Mouse (Mus musculus) T-helper 2 cell (primary cell): ENCODE measurements around the gene Rora.

ENCODE experiments used
- in situ Hi-C: fragments of 300-600 bp; cut with MboI, MseI; formaldehyde crosslinking; loops from one replicate; pipeline ENCODE4 v1.15.1; 2025; ENCODE audit warnings: high pct_unique_total_duplicates

Rora gene

DNA sequence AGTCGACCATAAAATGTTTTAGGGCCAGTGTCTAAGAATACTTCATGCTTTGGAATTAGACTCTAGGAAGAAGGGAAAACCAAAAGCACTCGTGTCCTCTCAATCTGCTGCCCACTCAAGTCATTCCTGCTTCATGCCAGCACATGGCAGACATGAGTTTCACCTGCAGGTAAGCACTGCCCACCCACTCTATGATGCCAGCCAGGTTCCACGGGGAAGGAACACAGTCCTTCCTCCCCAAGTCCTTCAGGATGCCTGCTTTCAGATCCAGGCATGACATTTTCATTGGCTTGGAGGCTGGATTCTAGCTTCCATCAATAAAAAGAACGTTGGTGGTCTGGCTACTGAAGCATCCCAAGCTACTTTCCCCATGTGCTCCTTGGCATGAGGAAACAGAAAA, 166.4 kb downstream of the Rora start:
- in situ Hi-C loops = no loop called here

DNA sequence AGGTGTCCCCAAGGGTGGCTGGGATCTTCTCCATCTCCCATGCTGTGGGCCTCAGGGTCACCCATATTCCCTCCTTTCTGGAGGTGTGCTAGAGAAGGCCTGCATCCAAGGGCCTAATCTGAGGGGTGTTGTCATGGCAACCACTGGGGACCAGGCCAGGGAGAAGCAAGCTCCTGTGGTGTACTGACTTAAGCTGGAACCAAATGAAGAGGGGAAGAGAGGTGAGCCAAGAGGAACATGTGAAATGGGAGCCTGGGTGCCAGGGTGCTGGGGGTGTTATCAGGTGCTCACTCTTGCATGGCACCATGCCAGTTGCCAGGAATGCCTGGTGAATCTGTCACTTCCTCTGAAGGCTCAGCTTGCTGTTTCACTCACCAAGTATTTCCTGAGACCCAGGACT, 166.9 kb downstream of the Rora start:
- in situ Hi-C loops = no loop called here

DNA sequence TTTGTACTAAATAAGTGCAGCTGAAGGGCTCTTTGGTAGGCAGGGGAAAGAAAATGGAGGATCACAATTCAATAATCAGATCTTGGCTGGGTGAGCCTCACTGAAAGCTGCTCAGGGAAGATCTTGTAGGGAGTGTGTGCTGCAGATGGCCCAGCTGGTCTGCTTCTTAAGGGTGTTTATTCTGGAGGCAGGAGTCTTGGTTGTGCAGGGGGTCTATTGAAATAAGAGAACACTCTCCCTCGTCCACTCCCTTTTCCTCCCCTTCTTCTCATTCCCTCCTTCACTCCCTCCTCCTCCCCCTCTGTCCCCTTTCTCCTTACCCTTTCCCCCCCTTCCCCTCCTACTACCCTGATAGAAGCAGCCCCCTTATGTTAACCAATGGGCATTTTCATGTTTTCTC, 167.8 kb downstream of the Rora start:
- in situ Hi-C loops = no loop called here

DNA sequence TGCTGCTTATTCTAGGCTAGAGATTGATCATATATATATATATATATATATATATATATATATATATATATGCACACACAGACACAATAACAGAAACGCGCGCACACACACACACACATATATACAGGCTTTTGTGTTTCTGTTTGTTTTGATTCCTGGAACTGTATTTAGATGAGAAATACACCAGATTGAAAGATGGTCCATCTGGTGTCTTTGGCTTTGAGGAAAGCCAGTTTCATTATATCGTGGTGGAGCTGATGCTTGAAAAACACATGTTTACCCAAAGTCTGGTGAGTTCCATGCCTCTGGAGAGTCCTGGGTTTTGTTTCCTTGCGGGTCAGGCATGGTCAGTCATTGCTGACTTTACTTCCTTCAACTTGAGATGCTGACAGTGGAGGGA, 169.7 kb downstream of the Rora start:
- in situ Hi-C loops = no loop called here

DNA sequence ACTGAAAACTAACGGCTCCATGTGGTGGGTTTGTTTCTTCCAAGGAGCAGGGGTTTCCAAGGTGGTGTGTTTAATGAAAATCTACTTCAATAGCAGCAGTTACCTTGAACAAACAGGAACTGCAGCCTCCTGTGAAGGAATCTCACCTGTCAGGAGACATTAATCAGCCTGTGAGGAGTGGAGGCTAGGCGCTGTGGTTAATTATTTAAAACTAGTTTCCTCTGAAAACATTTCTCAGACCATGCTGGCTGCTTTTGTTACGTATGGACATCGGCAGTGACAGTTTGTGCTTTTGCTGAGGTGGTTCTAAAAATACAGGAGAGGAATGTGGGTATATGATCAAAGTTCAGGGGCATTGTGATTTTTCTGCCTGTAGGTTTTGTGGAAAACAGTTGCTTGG, 171.5 kb downstream of the Rora start:
- in situ Hi-C loops = no loop called here

DNA sequence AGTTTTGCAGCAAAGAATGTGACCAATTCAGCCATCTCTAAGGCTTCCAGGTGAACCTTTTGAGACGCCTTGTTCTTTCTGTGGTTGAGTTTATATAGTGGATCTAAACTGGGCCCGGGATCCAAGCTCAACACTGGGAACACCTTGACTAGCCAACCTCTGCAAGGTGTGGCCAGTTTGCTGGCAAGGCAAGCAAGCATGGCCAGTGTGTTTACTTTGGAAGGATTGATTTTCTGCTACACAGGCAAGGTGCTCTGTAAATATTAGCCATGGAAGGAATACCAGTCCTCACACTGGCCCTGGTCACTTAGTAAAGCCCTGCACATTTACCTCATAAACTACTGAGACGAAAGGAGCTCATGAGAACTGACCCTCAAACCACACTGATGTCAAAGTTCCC, 172.3 kb downstream of the Rora start:
- in situ Hi-C loops = no loop called here

DNA sequence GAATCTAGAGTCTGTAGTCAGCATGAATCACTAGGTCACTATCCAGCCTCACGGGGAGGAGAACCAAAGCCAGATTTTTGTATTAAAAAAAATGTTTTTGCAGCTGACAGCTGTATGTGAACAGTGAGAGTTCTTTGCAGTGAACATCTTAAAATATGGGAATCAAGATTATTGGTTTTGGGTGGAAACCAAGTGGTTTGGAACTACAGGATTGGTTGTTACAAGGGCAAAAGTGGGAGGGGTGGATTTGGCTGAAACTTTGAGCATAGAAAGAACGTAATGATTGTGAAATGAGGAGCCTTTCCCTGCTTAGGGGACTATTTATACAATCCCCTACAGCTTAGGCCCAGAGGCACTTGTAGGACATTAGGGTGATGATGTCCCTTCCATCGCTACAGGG, 173.9 kb downstream of the Rora start:
- in situ Hi-C loops = no loop called here

DNA sequence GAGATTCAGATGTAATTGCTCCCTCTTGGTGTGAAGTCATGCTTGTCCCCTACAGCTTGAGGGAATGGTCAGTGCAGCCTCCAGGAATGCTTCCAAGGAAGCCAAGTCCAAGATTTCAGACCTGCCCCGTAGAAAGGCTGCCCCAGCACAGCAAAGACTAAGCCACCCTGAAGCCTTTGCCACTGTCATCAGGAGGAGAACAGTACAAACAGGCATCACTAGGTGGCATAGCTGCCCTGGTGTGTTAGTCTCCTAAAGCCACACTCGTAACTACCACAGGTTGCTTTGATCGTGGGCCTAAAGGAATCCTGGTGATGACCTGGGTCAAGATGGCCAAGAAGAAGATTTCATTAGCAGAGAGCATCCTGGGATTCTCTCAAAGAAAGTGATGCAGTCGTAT, 176.3 kb downstream of the Rora start:
- in situ Hi-C loops = no loop called here

DNA sequence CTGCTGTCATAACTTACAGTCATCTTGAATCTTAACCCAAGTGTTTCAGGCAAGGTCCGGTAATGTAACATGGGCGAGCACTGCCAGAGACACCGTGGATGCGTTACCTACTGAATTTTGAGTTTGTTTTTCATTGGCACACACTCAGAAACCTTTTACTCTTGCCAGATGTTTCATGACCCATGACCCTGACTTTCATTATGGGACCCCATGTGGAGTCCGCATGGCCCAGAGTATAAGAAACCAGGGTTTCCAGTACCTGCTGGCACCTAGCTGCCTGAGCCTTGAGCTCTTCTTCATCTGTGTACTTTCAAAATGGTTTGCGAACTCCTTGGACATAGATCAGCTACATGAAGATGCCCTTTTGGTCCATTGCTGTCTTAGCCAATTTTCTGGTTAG, 179.7 kb downstream of the Rora start:
- in situ Hi-C loops = no loop called here

DNA sequence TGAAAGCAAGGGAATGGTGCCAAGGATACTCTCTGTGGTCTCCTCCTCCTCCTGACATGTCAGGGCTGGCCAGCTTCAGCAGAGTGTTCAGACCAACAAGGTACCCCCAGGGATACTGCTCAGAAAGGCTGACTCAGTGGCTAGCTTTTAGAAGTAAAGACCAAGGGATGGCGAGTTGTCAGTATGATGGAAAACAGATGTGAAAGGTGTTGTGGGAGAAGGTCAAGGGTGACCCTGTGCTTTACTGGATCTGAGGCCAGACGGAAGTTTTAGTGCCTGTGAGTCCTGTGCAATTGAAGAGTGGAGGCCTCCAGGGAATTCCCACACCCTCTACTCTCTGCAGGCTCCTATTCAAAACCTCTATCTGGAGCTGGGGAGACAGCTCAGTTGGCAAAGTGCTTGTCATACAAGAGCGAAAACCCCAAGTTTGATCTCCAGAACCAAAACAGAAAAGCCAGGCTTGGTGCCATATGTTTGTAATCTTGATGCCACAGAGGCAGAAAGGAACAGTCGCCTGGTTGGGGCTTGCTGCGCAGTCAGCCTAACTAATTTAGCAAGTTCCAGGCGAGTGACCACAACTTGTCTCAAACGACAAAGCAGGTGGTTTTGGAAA, 181.6 kb downstream of the Rora start:
- in situ Hi-C loops = no loop called here

DNA sequence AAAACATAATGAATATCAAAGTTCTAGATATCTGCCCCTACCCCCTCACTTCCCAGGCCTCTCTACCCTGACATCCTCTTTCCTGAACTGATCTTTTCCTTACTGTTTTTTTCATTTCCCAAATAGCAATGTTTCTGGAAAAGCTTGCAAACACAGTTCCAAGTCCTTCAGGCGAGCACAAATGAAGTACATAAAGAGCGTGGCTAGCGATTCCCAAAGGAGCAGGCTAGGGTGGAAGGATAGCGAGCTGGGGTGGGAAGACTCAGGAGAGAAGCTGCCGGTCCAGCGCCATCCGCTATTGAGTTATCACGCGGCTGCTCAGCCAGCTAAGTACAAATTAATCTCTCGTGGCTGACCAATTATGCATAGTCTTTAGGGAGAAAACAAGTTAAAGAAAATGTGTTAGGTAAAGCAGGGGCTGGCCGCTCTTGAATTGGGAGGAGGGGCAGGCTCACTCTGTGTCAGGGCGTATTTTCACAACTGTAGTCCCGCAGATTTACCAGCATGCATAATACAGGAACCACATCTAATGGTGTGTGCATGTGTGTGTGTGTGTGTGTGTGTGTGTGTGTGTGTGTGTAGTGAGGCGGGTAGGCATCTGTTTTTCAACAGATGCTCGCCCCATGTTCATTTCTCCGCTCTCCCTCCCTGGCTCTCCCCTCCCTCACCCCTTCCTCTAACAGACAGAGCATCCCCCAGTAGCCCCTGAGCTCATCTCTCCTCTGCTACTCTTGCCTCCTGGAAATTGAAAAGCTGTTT, 188.7 kb downstream of the Rora start:
- in situ Hi-C loops = no loop called here

DNA sequence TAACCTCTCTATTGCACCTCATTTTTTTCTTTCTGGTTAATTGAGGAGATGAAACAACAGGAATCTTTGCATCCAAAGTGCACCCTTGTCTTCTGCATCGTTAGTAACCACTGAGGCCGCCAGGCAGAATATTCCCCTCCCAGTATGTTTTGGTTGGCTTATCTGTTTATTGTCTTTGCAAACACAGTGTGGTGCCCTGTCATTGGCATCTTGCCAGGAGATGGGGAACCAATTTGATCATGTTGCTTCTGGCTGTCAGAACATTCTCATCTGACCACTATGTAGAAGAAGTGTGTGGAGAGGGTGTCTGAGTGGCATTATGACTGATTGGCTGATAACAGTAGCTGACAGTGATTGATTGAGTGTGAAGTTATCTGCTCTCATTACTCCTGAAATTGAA, 192.0 kb downstream of the Rora start:
- in situ Hi-C loops = no loop called here

DNA sequence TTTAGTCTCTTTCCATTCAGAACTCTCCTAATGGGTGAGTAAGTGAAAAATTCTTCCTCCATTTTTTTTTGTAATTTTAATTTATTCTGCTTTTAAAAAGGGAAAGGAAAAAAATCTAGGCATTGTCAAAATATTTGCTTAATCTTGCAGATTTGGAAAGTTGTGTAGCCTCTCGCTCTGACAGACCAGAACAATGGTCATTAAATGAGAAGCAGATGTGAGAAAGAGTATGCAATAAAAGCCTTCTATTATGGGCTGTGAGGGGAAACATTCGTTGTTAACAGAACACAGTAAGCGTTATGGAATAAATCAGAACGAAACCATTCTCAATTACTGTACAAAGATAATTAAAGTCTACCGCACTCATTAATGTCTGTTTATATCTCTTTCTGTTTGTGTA, 196.7 kb downstream of the Rora start:
- in situ Hi-C loops = no loop called here

DNA sequence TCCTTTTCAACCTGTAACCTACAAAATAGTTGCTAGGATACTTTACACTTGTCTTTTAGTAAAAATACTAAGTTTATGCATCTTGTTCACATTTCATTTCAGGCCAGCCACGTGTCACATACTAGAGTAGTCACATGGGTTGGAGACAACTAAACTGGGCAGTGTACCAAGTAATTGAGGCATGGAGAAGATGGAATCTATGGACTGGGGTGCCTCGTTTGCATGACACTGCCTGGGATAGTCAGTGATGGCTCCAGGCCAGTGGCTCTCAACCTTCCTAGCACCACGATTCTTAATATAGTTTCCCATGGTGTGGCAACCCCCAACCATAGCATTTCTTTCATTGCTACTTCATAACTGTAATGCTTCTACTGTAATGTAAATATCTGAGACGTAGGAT, 198.6 kb downstream of the Rora start:
- in situ Hi-C loops = no loop called here

DNA sequence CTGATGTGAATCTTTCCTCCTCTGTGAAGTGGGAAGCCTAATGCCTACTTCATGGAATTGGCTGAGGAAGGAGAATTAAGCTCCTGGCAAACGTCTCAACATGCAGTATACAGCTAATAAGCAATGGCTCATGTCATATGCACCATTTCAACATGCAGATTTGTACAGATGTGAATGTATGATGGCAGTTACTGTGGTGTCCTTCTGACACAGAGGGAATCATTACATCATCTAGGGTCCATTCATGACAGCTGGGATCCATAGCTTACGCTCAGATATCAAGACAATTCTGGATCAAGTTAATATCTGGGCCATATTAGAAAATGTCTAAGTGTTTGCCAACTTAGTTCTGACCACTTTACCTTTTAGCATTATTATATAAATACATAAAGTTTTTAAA, 199.3 kb downstream of the Rora start:
- in situ Hi-C loops = no loop called here

DNA sequence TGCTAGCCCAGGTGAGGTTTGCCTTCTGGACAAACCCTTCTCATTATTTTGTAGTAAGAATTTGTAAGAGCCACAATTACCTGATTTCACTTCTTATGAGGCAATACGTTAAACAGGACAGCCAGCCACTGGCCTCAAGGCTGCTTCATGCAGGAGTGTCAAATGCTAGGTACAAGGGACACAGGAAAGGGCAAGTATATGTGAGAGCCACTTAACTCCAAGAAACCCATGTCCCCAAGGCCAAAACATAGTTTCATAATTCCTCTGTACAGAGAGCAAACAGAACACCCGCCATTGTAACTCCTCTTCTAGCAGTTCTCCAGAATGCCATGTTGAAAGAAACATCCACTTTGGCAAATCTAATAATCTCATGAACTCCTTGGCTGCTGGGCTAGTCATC, 205.9 kb downstream of the Rora start:
- in situ Hi-C loops = no loop called here

DNA sequence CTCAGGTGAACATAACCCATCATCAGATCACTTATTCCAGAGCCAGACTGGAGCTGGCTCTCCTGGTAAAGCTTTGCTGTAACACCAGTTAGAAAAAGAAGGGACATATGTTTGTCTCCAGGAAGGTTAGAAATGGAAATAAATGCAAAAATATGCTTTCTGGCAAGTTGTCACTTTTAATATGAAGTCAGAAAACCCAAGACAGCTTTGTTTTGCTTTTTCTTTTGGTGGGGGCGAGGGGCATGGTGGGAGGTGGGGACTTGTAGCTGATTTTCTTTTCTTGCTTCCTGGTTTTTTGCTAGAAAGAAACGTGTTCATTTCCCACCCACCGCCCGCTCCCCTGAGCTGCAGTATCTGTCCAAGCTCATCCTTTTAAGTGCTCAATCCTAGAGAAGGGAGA, 212.7 kb downstream of the Rora start:
- in situ Hi-C loops = no loop called here

DNA sequence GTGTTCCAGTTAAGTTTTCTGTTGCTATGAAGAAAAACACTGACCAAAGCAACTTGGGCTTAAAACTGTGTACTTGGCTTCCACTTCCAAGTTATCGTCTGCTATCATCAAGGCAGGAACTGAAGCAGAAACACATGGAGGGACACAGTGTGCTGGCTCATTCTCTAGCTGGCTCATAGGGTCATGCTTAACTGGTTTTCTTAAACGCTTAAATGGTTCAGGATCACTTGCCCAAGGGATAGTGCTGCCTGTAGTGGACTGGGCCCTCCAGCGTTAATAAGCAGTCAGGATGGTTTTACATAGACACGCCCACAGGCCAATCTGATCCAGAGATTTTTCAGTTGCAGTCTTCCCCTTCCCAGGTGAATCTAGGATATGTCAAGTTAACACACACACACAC, 220.3 kb downstream of the Rora start:
- in situ Hi-C loops = no loop called here

DNA sequence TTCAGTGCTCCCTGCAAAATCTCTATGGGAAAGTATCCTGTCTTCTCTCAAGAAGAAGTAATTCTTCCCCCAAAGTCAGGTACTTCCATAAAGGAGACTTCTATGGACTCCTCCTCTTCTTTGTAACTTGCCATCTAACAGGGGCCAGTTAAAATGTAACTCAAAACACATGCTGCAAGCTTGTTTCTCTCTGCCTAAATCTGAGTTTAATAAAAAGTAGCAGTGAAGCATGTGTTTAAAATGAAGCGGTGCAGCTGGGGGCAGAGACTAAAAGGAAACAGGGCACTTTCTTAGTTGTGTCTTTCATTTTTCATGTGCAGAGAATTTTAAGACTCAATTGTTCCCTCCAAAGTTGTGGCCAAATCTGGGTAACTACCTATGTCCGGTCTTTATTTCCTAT, 221.0 kb downstream of the Rora start:
- in situ Hi-C loops = no loop called here

DNA sequence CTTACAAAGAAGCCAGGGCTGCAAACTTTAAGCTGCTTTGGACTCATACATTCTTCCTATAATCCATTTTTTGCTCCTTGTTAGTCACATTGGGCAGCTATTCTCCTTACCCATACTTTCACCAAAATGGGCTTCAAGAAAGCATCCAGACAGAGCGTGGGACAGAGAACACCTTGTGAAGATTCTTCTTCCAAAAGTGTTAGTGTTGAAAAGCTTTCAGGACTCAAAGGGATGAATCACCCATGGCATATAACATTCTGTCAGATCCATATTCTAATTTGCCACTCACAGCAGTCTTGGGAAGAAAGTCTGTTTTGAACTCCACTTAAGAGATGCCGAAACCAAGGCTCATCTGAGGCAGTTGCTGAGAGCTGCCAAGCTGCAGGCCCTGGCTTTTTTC, 222.2 kb downstream of the Rora start:
- in situ Hi-C loops = no loop called here

DNA sequence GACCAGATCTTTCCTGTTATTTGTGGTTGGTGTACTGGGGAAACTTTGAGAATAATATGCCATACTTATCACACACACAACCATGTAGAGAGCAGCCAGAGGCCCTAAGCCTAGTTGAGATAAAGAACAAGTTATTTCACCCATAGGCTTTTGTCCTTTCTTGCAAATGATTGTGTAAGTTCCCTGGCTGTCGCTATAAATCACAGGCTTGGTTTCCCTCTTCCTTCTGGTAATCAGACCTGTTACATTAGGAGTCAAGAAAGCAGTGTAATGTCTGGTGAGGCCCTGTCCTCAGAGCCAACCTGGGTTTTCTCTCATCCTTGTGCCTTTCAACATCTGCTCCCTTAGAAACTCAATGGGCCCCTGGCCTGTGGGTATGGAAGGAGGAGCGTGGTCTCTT, 222.7 kb downstream of the Rora start:
- in situ Hi-C loops = no loop called here

DNA sequence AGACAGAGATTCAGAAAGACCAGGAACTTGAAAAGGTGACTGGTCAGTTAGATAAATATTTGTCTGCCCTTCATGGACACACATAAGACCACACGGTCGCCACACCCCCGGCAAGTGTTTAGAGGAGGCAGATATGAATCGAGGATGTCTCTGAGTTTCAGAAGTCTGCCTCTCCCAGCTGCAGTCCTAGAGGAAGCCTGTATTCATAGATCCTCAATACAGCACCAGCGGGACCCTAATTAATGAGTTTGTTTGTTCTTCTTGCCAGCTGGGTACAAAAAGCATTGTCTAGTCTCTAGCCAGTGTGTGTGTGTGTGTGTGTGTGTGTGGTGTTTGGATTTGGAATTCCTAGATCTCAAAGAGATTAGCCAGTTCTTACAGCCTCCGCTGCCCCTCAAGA, 228.3 kb downstream of the Rora start:
- in situ Hi-C loops = no loop called here

DNA sequence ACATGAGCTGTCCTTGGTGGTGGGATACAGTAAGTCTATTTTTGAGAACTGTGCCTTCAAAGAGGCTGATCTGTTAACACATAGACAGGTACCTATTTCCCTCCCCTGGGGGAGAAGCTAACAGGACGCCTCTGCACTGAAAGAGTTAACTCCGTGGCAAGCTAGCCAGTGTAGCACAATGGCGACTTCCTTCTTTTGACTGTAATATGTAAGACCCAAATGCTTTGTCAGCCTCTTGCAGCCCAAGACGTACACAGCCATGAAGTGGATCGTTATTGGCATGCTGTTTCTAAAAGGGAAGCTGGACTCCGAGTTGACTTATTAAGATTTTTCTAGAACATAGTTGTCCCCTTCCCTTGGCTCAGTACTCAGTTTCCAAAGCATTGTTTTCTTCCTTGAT, 229.4 kb downstream of the Rora start:
- in situ Hi-C loops = no loop called here

DNA sequence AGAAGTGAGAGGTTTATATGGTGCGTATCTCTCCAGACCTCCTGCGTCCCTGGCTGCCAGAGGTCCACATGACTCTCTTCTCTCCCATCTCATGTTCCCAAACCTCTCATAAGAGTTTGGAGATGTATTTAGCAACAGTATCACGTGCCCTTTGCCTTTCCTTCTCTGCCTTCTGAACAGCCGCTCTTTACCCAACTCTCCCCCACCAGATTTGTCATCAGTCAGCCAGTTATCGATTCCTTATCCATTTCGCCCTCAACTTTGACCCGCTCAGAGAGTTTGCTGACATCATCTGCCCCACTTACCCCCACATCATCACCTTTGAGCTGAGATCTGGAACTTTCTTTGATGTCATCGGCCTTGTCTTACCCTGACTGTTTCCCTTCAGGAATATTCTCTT, 230.1 kb downstream of the Rora start:
- in situ Hi-C loops = no loop called here
